Mouse (Mus musculus) small intestine, adult 2 months (tissue): ENCODE results near the gene Sbf1. TPM values are rescaled to one million over a fixed set of nuclear protein-coding genes. Genes with fewer than 3 reads are reported as not detected.

Source experiments
- H3K27ac ChIP-seq: fragments of 200-500 bp; 2 replicates; pipeline ENCODE4 v1.5.1; 2012; ENCODE audit warnings: low read depth, low read length, control low read depth, inconsistent platforms; ENCODE audit not compliant: insufficient read depth
- H3K27me3 ChIP-seq: fragments of 200-500 bp; 2 replicates; pipeline ENCODE4 v1.6.1; 2012; ENCODE audit warnings: mild to moderate bottlenecking, moderate library complexity, low read length, inconsistent platforms; ENCODE audit not compliant: control insufficient read depth, insufficient read depth
- H3K36me3 ChIP-seq: fragments of 200-500 bp; 2 replicates; pipeline ENCODE4 v1.6.1; 2012; ENCODE audit warnings: mild to moderate bottlenecking, low read length, control low read depth, inconsistent platforms; ENCODE audit not compliant: control insufficient read depth, insufficient read depth
- H3K4me1 ChIP-seq: fragments of 200-500 bp; 2 replicates; pipeline ENCODE4 v1.6.1; 2012; ENCODE audit warnings: low read length, inconsistent platforms, mixed read lengths; ENCODE audit not compliant: control insufficient read depth, insufficient read depth, insufficient read length
- H3K4me3 ChIP-seq: fragments of 200-500 bp; 2 replicates; pipeline ENCODE4 v1.5.1; 2012; ENCODE audit warnings: low read depth, mild to moderate bottlenecking, control low read depth, inconsistent platforms, low read length, moderate library complexity
- CTCF ChIP-seq: fragments of 200-500 bp; IDR thresholded peaks from 2 replicates; pipeline ENCODE4 v1.5.1; 2012; ENCODE audit warnings: low read depth, mild to moderate bottlenecking, control low read depth, inconsistent platforms, low read length, moderate library complexity, mixed read lengths; ENCODE audit not compliant: insufficient replicate concordance, insufficient read length; ENCODE audit errors: extremely low read depth
- POLR2A ChIP-seq: fragments of 200-500 bp; IDR thresholded peaks from 2 replicates; pipeline ENCODE4 v1.6.1; 2012; ENCODE audit warnings: low read depth, mild to moderate bottlenecking, control low read depth, inconsistent platforms, low read length, moderate library complexity
- WGBS: fragments of 180-500 bp; shearing (Covaris S2); methylation state at CpG from one replicate; pipeline ENCODE4 v1.1.7; 2018; 5-methylcytosine and 5-hydroxymethylcytosine counted together
- polyA plus RNA-seq: library from polyadenylated mRNA; depleted of rRNA; stranded (reverse); fragments of >200 nt; gene quantifications from 2 replicates; pipeline ENCODE4 v1.2.3, GENCODE M21; 2012

Gene Sbf1
- polyA plus RNA-seq, 1 experiment, result 189 TPM

GRCm38 (mm10) chr15:89305966-89306365, 9.1 kb downstream of the Sbf1 start:
- WGBS, result 85% methylated on average over 1 of the region's 1 CpGs
- Histone ChIP-seq H3K27ac (no peak overlapping the region), H3K27me3 (no peaks in the 10 kb centered on the region), H3K4me1 (peaks cover 24% of the 10 kb centered on the region), H3K4me3 (no peak overlapping the region), H3K36me3 (peaks cover 58% of the 10 kb centered on the region)
- no peak for TF ChIP-seq POLR2A
- no peak for TF ChIP-seq CTCF

- Histone ChIP-seq H3K27me3 (no peaks in the 10 kb centered on the region), H3K4me3 (no peak overlapping the region), H3K27ac (no peak overlapping the region), H3K4me1 (peaks cover 2% of the 10 kb centered on the region; the same call in 1 of the 2 replicates), H3K36me3 (peaks cover 69% of the 10 kb centered on the region)
- 95% methylated on average over 8 of the region's 8 CpGs for WGBS
- TF ChIP-seq POLR2A (no peak), CTCF (no peak)
Observed at GRCm38 (mm10) chr15:89300600-89300999, 14.5 kb downstream of the Sbf1 start.

GRCm38 (mm10) chr15:89300180-89300579, 14.9 kb downstream of the Sbf1 start:
- Histone ChIP-seq H3K36me3 (peaks cover 69% of the 10 kb centered on the region), H3K27me3 (no peaks in the 10 kb centered on the region), H3K27ac (no peak overlapping the region), H3K4me3 (no peak overlapping the region), H3K4me1 (peaks cover 2% of the 10 kb centered on the region; the same call in 1 of the 2 replicates)
- TF ChIP-seq CTCF, result no peak
- whole genome bisulfite sequencing, result 94% methylated on average over 13 of the region's 13 CpGs

- 92% methylated on average over 2 of the region's 2 CpGs for WGBS
- peaks cover 2% of the 10 kb centered on the region for H3K4me1 ChIP-seq
Observed at GRCm38 (mm10) chr15:89297695-89298094, 17.4 kb downstream of the Sbf1 start.

GRCm38 (mm10) chr15:89296465-89296864, 18.6 kb downstream of the Sbf1 start:
- TF ChIP-seq POLR2A (no peak), CTCF (no peak)
- no peak overlapping the region for H3K27ac ChIP-seq
- peaks cover 2% of the 10 kb centered on the region for H3K4me1 ChIP-seq
- H3K36me3 ChIP-seq, result peaks cover 60% of the 10 kb centered on the region
- H3K4me3 ChIP-seq, result no peak overlapping the region
- 25% methylated on average over 1 of the region's 1 CpGs for WGBS
- no peaks in the 10 kb centered on the region for H3K27me3 ChIP-seq

More at GRCm38 (mm10) chr15:89297695-89298094, 17.4 kb downstream of the Sbf1 start:
- Histone ChIP-seq H3K27ac (no peak overlapping the region), H3K36me3 (peaks cover 68% of the 10 kb centered on the region), H3K27me3 (no peaks in the 10 kb centered on the region), H3K4me3 (no peak overlapping the region)
- no peak for TF ChIP-seq CTCF
- no peak for TF ChIP-seq POLR2A

GRCm38 (mm10) chr15:89295580-89296165, 19.4 kb downstream of the Sbf1 start:
- WGBS, result 91% methylated on average over 8 of the region's 8 CpGs
- Histone ChIP-seq H3K27ac (no peak overlapping the region), H3K4me1 (peaks cover 2% of the 10 kb centered on the region), H3K4me3 (no peak overlapping the region), H3K27me3 (no peaks in the 10 kb centered on the region), H3K36me3 (peaks cover 57% of the 10 kb centered on the region)
- no peak for TF ChIP-seq POLR2A
- TF ChIP-seq CTCF, result no peak

GRCm38 (mm10) chr15:89293778-89294177, 21.3 kb downstream of the Sbf1 start:
- 89% methylated on average over 10 of the region's 10 CpGs for WGBS
- H3K4me3 ChIP-seq, result no peak overlapping the region
- no peaks in the 10 kb centered on the region for H3K27me3 ChIP-seq
- no peak overlapping the region for H3K27ac ChIP-seq
- TF ChIP-seq CTCF (no peak), POLR2A (no peak)
- H3K4me1 ChIP-seq, result peaks cover 2% of the 10 kb centered on the region
- H3K36me3 ChIP-seq, result peaks cover 54% of the 10 kb centered on the region

- Histone ChIP-seq H3K27ac (no peak overlapping the region), H3K27me3 (no peaks in the 10 kb centered on the region), H3K4me3 (no peak overlapping the region), H3K4me1 (peaks cover 2% of the 10 kb centered on the region), H3K36me3 (peaks cover 61% of the 10 kb centered on the region)
- TF ChIP-seq POLR2A, result no peak
- no peak for TF ChIP-seq CTCF
- 36% methylated on average over 2 of the region's 2 CpGs for WGBS
Observed at GRCm38 (mm10) chr15:89292795-89293194, 22.3 kb downstream of the Sbf1 start.
